Mouse (Mus musculus) thymus, adult 2 months (tissue): ENCODE measurements around the gene Sidt2.

Source experiments
- CTCF ChIP-seq: fragments of 200-500 bp; IDR thresholded peaks from 2 replicates; pipeline ENCODE4 v1.5.1; 2012; ENCODE audit warnings: mild to moderate bottlenecking, control low read depth, low read length, moderate library complexity, borderline replicate concordance; ENCODE audit not compliant: control insufficient read depth, poor library complexity, insufficient read depth; ENCODE audit errors: extremely low read depth
- POLR2A ChIP-seq: fragments of 200-500 bp; IDR thresholded peaks from 2 replicates; pipeline ENCODE4 v1.6.1; 2012; ENCODE audit warnings: mild to moderate bottlenecking, low read length, control low read depth, moderate library complexity; ENCODE audit not compliant: control insufficient read depth, poor library complexity, insufficient read depth; ENCODE audit errors: extremely low read depth

GRCm38 (mm10) chr9:45979778-45980177 is 24.7 kb upstream of the Sidt2 start:
- TF ChIP-seq CTCF (no peak), POLR2A (no peak)
